Mouse (Mus musculus): Measurements from ENCODE around the gene Elovl1. TPM values are rescaled to one million over a fixed set of nuclear protein-coding genes. Genes with fewer than 3 reads are reported as not detected.

Elovl1 gene
- total and polyA plus RNA-seq, 3 experiments = 81.0 to 228 (median 123) TPM

DNA sequence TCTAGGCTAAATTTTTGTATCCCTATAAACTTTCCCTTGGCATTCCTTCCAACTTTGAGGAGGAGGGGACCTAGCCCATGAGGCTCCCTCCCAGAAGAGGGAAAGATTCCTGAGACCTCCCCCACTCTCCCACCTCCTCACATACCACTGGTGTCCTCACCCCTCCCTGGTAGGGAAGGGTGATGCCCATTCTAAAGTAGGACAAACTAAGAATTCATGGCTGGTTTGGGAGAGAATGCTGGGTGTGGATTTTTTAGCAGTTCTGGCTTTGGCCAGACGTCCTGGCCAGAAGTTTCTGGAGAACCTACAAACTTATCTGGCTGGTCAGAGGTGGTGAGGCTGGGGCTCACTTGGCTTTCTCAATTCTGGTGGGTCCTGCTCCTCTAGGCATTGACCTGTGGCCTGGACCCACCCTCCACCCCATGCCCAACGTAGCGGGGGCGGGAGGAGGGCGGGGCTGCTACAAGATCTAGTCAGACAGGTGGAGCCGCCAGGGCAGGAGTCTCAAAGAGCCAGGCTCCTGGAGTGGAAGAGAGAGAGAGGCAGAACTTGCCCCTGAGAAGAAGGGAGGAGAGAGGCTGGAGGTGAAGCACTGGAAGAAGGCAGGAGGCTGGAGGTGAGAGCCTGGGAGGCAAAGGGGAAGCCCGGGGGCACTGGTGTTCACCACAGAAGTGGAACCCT, 1.5 kb downstream of the Elovl1 start:
- DNase-seq = no peak

DNA sequence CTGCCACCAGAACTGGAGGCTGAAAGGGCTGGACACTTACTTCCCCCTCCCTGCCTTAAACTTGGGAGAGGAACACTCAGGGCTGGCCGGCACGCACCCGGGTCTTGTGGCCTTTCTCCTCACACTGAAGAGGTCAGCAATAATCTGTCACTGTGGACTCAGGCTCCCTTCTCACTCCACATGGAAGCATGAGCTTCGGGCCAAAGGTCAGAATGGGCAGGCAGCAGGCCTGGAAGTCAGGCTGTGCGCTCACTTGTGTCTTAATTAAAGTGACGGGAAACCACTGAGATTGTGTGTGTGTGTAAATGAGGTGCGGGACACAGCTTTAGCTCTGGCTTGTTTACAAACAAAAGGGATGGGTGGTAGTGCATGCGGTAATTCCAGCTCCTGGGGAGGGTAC, 4.4 kb downstream of the Elovl1 start:
- no peak for DNase-seq

DNA sequence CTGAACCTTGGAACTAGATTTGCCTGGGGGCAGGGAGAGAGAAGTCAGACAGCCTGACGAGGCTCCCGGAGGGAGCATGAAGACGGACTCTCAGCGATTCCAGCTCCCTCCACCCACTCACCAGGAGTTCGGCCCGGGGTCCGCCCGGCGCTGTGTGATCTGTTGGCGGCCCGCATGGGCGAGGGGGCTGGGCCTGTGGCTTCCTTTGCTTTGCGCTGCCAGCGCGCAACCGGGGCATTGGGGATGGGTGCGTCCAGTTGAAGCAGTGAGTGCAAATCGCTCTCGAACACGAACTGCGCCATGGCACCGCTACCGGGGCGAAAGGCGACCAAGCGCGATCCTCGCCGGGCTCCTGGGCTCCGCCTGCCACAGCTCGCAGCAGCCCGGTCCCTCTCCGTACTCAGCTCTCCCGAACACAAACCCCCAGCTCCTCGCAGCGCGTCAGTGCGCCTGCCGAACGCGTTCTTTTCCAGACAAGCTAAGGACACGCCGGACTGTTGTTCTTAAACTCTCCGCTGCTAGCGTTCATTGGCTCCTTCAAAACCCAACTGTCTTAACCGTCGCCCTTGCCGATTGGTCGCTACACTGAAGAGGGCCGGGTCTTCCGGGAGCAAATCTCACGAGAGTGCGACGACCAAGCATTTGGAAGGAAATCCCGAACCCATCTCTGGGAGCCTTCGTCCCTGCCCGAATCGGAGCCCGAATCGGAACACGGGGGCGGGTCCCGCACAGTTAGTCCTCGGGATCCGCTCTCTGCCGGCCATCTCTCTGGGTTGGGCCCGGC, 9.1 kb downstream of the Elovl1 start, which contains the start of gene Cdc20:
Gene Cdc20 (minus strand): TSS at position 533 of the 784 bp plus-strand sequence.
- peak; percentile 93 for DNase-seq

DNA sequence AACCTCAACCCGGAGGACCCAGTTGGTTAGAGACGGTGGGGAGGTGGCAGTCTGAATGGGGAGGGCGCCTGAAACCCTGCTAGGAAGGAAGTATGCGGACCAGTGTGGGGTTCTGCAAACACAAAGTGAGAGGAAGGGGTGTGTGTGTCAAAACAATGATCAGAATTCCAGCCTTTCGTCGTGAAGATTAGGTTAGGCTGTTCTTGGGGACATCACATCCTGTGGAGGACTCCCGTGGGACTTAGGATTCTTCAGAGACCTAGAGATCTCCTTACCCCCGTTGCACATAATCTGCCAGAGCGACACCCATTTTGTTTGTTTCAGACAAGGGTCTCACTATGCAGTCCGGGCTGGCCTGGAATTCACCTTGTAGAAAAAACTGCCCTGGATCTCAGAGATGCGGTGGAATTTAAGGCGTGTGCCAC, 9.9 kb downstream of the Elovl1 start:
- no peak for DNase-seq

DNA sequence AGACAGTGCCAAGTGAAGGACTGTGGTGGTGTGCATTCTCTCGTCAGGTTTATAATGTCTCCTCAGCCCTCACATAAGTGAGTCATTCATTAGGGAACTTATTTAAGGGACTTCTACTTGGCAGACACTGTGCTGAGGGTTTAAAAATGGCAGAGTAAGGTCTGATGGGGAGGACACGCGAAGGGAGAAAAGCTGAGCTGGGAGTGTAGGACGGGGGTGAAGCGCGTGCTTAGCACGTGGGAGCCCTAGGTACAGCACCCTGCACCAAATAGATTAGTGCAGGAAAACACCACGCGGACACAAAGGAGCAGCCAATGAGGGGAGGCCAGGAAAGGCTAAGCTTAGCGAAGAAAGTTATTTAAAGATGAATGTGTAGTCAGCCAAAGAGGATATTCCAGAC, 17.2 kb downstream of the Elovl1 start:
- DNase-seq = no peak

DNA sequence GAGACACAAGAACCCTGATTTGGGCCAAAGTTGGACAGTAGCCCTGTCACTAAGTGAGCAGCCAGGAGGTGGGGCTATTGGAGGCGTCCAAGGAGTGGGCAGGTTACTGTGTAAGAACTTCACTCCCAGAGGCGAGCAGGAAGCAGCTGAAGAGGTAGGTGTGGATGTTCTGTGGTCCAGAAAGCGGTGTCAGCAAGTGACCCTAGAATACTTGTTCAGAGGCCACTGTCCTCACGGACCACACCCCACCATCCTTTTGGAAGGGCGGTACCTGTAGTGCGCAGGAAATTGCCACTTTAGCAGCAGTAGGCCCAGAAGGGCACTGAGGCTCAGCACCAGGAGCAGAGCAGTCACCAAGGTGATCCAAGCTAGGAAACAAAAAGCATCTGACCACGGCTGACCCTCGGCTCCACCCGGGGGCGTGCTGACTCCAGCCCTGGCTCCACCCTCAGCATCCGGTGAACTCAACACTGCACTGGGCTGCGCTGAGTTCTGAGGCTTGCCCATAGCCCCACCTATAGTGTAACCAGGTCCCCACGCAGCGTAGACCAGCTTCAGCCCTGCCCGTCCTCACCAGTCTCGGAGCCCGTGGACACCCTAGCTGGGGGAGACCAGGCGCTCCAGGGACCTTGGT, 18.0 kb downstream of the Elovl1 start:
- peak; percentile 42 for DNase-seq

DNA sequence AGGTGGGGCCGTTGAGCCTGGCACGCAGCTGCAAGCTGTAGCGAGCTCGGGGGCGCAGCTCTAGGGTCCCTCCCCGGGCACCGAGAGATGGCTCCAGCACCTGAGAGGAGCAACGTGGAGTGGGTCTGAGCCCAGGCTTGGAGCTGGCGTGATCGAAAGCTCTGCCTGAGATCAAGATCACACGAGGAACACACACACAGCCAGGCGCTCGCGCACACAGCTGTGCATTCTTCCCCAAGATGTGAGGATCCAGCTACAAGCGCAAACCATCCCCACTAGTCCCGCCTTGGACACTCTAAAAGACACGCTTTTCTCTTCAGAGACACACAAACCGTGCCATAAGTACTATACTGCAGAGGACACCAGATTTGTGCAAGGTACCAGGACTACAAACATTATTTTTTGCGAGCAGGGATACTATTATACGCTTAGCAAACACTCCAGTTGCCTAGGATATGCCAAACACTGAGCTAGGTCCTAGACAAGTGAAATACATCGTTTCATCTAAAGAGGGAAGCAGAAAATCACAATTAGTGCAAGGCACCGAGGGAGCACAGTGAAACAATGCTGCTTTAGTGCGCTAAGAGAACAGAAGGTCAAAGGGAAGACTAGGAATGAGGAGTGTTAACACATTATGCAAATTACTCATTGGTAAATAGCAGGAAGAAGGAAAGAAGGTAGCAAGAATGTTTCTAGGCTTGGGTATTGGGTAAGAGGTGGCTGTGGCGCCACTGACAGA, 18.7 kb downstream of the Elovl1 start:
- DNase-seq = no peak

DNA sequence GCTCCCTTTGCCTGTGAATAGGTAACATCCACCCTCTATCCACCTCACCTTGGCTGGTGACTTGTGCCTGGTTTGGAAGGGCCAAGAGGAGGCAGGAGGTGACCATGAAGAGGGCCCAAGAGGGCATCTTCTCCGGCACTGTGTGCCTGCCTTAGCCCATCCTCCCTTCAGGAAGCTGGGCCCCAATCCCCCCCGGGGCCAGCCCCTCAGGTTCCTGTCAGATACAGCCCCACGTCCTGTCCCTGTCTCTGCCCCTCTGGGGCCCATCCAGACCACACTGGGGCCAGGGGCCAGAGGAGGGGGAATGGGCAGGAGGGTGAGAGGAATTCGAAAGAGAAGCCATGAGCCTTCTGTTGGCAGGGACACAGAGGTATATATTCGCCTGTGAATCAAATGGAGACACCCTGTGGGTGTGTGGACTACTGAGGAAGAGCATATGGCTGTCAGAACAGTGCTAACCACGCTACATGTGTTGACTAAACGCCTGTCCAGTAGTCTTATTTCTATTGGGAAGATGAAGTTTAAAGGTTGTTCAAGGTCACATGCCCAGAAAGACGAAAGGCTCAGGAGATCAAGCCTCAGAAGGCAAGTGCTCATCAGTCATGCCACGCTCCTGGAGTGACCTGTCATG, 29.6 kb downstream of the Elovl1 start, which contains the start of gene Mpl:
Gene Mpl (minus strand): TSS at position 169 of the 631 bp plus-strand sequence.
- no peak for DNase-seq

DNA sequence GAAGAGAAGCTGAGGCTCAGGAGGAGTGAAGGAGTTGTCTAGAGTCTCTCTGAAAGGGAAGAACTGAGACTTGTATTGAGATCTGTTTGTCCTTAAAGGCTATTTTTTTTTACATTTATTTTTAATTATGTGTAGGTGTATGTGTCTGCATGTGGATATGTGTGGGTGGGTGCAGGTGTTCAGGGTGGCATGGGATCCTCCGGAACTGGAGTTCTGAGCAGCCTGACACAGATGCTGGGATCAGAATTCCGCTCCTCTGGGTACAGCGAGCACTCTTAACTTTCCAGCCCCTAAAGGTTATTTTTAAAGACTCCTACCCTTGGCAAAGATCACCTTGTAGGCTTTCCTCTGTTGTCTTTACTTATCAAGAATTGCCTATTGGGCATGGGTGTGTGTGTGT, 37.1 kb downstream of the Elovl1 start:
- no peak for DNase-seq

DNA sequence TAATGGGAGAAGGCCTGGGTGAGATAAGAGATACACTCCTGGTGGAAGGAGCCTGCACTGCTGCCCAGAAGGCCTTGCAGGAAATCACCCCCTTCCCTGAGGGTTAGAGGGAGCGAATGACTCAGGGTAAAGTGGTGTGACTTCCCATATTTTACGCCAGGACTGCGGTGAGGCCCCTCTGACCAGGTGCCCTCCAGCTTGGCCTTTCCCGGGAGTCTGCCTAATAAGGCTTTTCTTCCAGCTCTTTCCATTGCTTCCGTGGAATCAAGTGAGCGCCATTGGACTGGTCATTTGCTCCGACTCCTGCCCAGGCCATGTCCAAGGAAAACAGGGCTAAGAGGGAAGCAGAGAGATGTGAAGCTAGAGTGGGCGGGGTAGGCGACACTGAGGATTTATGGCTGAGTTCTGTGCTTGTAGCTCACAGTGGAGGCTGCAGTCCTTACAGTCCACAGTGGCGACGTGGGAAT, 37.8 kb downstream of the Elovl1 start:
- DNase-seq = peak; percentile 34

DNA sequence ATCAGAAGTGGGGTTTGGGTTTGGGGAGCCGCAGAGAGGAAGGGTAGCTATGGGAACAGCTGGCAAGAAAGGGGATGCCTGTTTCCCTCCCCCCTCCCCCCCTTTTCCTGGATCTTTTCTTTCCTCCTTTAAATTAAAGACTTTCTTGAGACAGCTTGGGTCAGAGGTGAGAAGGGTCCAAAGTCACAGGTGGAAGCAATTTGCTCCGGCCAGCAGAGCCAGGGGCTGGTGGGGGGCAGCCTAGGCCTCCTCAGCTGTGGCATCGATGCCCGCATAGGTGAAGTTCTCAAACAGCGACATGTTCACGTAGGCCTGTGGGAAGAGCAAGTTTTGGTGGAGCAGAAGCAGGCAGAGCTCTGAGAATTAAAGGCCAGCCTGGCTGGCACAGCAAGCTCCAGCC, 43.4 kb downstream of the Elovl1 start:
- DNase-seq = no peak

DNA sequence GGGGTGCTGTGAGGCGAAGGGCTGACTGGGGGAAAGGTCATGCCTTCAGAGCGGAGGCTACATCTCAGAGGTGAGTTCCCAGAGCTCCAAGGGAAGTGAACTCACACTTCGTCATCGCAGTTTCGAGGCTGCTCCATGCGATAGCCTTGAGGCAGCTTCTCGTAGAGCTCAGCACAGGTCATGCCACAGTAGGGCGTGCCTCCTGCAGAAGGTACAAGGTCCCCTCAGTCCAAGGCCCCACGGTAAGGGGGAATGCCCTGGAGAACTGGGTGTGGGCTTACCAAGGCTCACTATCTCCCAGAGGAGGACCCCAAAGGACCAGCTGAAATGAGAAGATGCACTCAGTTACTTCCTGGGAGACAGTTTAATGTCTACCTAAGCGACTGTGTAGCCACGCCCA, 44.8 kb downstream of the Elovl1 start:
- no peak for DNase-seq

DNA sequence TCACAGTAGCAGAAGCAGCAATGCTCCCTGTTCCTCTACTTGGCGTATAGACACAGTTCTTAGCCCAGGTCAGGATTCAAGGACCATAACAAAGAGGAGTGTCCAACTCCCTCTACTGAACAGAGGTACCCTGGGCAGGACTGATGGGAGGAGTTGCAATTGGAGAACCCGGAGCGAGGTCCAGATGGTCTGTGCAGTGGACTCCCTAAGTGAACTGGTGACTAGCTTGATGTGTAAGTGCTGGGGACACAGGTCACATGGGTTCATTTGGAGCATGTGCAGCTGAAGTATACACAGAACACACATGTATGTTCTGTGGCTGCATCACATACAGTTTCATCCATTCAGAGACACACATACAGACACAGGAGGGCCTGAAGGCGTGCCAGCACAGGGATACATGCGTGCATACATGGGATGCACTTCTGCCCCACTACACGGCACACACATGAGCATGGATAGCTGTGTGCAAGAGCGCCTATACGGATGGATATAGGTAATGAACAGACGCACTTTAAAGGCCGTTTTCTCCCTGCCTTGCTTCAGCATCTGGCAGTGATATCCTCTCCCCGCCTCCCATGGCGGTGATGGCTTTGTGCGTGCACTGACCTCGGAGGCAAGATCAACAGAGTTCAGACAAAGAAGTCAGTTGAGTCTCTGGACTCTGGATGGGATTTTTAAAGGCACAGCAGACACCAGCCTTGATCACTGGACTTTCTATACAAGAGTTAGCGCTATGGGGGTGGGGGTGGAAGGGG, 49.1 kb downstream of the Elovl1 start:
- no peak for DNase-seq

Other genes with a start within 250 kb of the Elovl1 start
- gene Kdm4a, start 248.1 kb upstream of the Elovl1 start, total RNA-seq (2021) = 10 to 100 TPM; 37.5 to 40.1 TPM
- gene Kdm4a, start 248.1 kb upstream of the Elovl1 start, polyA plus RNA-seq (2012; rRNA removed) = 25.1 and 29.6 TPM in 2 replicates
- gene Ptprf, start 136.7 kb upstream of the Elovl1 start, total RNA-seq (2021) = 10 to 100 TPM; 34.9 to 87.8 TPM
- 43.2 and 43.3 TPM in 2 replicates for gene Ptprf, start 136.7 kb upstream of the Elovl1 start, polyA plus RNA-seq (2012; rRNA removed)
- 10 to 100 TPM; 17.1 to 18.0 TPM for gene Szt2, start 18.8 kb upstream of the Elovl1 start, total RNA-seq (2021)
- gene Szt2, start 18.8 kb upstream of the Elovl1 start, polyA plus RNA-seq (2012; rRNA removed) = 36.6 and 39.7 TPM in 2 replicates
- 10 to 100 TPM; 55.6 to 68.1 TPM for gene Med8, start 18.8 kb upstream of the Elovl1 start, total RNA-seq (2021)
- gene Med8, start 18.8 kb upstream of the Elovl1 start, polyA plus RNA-seq (2012; rRNA removed) = 10.6 and 12.1 TPM in 2 replicates
- 1 to 10 TPM; 3.6 to 4.5 TPM for gene Cdc20, start 9.3 kb downstream of the Elovl1 start, total RNA-seq (2021)
- 6.9 and 8.1 TPM in 2 replicates for gene Cdc20, start 9.3 kb downstream of the Elovl1 start, polyA plus RNA-seq (2012; rRNA removed)
- under 1 TPM in 1 of 2 experiments, not detected in 1; 0.17 TPM for gene Mpl, start 29.4 kb downstream of the Elovl1 start, total RNA-seq (2021)
- gene Mpl, start 29.4 kb downstream of the Elovl1 start, polyA plus RNA-seq (2012; rRNA removed) = 0.04 TPM in 1 of 2 replicates, not detected in the other
- gene Tie1, start 62.0 kb downstream of the Elovl1 start, total RNA-seq (2021) = 10 to 100 TPM; 30.3 to 52.5 TPM
- 78.4 and 96.9 TPM in 2 replicates for gene Tie1, start 62.0 kb downstream of the Elovl1 start, polyA plus RNA-seq (2012; rRNA removed)
- not detected for gene 2610528J11Rik, start 98.9 kb downstream of the Elovl1 start, total RNA-seq (2021)
- gene 2610528J11Rik, start 98.9 kb downstream of the Elovl1 start, polyA plus RNA-seq (2012; rRNA removed) = not detected in 2 replicates
- gene Tmem125, start 116.0 kb downstream of the Elovl1 start, total RNA-seq (2021) = under 1 TPM in 1 of 2 experiments, not detected in 1; 0.21 TPM
- 0.17 and 0.33 TPM in 2 replicates for gene Tmem125, start 116.0 kb downstream of the Elovl1 start, polyA plus RNA-seq (2012; rRNA removed)
- gene Cfap57, start 192.7 kb downstream of the Elovl1 start, total RNA-seq (2021) = under 1 TPM in 1 of 2 experiments, not detected in 1; 0.06 TPM
- not detected in 2 replicates for gene Cfap57, start 192.7 kb downstream of the Elovl1 start, polyA plus RNA-seq (2012; rRNA removed)
- gene Ebna1bp2, start 192.7 kb downstream of the Elovl1 start, total RNA-seq (2021) = 10 to 100 TPM; 78.5 to 82.0 TPM
- 6.1 and 10.3 TPM in 2 replicates for gene Ebna1bp2, start 192.7 kb downstream of the Elovl1 start, polyA plus RNA-seq (2012; rRNA removed)
- not detected for gene Olfr62, start 230.9 kb downstream of the Elovl1 start, total RNA-seq (2021)
- gene Olfr62, start 230.9 kb downstream of the Elovl1 start, polyA plus RNA-seq (2012; rRNA removed) = not detected in 2 replicates

Measured in adrenal gland, adult 2 months (tissue).